Mouse (Mus musculus) intestine, embryonic 14.5 days (tissue): Measurements from ENCODE around the gene Gm42669. TPM values are rescaled to one million over a fixed set of nuclear protein-coding genes. Genes with fewer than 3 reads are reported as not detected.

Source experiments
- ATAC-seq: fragments of 200-750 bp; cut with Nextera tagmentation; replicated peaks from 2 replicates; pipeline ENCODE4 v1.8.0; 2017; ENCODE audit warnings: low read depth, moderate number of reproducible peaks, moderate TSS enrichment, moderate library complexity; ENCODE audit not compliant: low FRiP score, low TSS enrichment
- DNase-seq: peaks from one replicate; pipeline ENCODE4 v3.0.0-alpha.2; 2018; ENCODE audit warnings: low spot score
- H3K27ac ChIP-seq: fragments of 300-500 bp; sonication (generic); 2 replicates; pipeline ENCODE4 v1.5.1; 2014; ENCODE audit warnings: low read depth, mild to moderate bottlenecking, control low read depth
- H3K27me3 ChIP-seq: fragments of 300-500 bp; sonication (generic); replicated peaks from 2 replicates; pipeline ENCODE4 v1.6.1; 2014; ENCODE audit warnings: low read length, control low read depth; ENCODE audit not compliant: control insufficient read depth, insufficient read depth
- H3K36me3 ChIP-seq: fragments of 300-500 bp; sonication (generic); 2 replicates; pipeline ENCODE4 v1.6.1; 2014; ENCODE audit warnings: low read length, control low read depth; ENCODE audit not compliant: control insufficient read depth, insufficient read depth
- H3K4me1 ChIP-seq: fragments of 300-500 bp; sonication (generic); replicated peaks from 2 replicates; pipeline ENCODE4 v1.6.1; 2014; ENCODE audit warnings: low read length, control low read depth, mixed read lengths; ENCODE audit not compliant: control insufficient read depth, insufficient read depth
- H3K4me2 ChIP-seq: fragments of 300-500 bp; sonication (generic); 2 replicates; pipeline ENCODE4 v1.6.1; 2014; ENCODE audit warnings: low read length
- H3K4me3 ChIP-seq: fragments of 300-500 bp; sonication (generic); 2 replicates; pipeline ENCODE4 v1.5.1; 2014; ENCODE audit warnings: low read depth, low read length, control low read depth, mixed read lengths
- H3K9ac ChIP-seq: fragments of 300-500 bp; sonication (generic); 2 replicates; pipeline ENCODE4 v1.6.1; 2014; ENCODE audit warnings: mild to moderate bottlenecking, low read length
- H3K9me3 ChIP-seq: fragments of 300-500 bp; sonication (generic); 2 replicates; pipeline ENCODE4 v1.6.1; 2016; ENCODE audit warnings: low read length, control low read depth; ENCODE audit not compliant: control insufficient read depth
- WGBS: fragments of 180-500 bp; shearing (Covaris S2); extraction: QIAGEN DNeasy Blood & Tissue Kit; methylation state at CpG from one replicate; pipeline ENCODE4 v1.1.7; 2014; 5-methylcytosine and 5-hydroxymethylcytosine counted together
- polyA plus RNA-seq: library from polyadenylated mRNA; unstranded; fragments of >200 nt; fragmentation: Nextera tagmentation; extraction: Ambion mirVana; gene quantifications from 2 replicates; pipeline ENCODE4 v1.2.1, GENCODE M21; 2014

Gene Gm42669
- polyA plus RNA-seq, 1 experiment from 2014 or later: 0.69 TPM

DNA sequence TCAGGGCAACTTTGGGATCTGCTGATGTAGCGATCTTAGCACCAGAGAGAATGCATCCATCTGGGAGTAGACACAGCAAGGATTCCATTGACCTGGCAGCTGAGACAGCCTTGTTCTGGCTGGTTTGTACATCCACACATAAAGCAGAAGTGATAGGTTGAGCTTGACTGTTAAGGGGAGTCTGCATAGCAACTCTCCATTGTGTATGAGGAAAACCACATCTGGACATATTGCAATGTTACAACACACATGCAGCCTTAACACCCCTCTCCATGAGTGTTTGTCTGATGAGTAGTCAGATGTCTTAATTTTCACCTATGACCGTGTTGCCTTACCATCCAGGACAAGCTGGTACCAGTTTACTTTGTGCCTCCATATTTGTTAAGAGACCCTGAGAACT is 14.9 kb upstream of the Gm42669 start:
- no peak overlapping the region for H3K4me3 ChIP-seq
- no peak overlapping the region for H3K4me2 ChIP-seq
- DNase-seq (no peak), ATAC-seq (no peak)
- no peak overlapping the region for H3K27ac ChIP-seq
- 0 out of 2 replicates have a peak, but pooled peaks cover 5% of the 10 kb centered on the region for H3K36me3 ChIP-seq
- 91% methylated on average over 2 of the region's 2 CpGs for WGBS
- no peaks in the 10 kb centered on the region for H3K9me3 ChIP-seq
- no peaks in the 10 kb centered on the region for H3K27me3 ChIP-seq
- 0 out of 2 replicates have a peak, but pooled peaks cover 4% of the 10 kb centered on the region for H3K4me1 ChIP-seq
- no peak overlapping the region for H3K9ac ChIP-seq

DNA sequence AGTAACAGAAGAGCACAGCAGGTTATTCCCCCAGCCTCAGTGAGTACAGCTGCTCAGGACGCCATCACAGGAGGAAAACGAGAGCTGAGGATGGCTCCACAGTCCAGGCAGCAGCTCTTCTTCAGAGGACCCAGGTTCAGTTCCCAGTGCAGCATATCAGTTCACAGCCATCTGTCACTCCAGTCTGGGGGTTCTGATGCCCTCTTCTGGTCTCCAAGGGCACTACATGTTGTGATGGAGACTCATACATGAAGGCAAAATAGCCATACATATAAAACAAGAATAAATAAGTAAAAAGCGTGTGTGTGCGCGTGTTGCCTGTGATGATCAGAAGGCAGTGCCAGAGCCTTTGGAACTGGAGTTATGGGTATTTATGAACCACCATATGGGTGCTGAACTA is 12.7 kb upstream of the Gm42669 start:
- H3K9me3 ChIP-seq: no peaks in the 10 kb centered on the region
- no peak for ATAC-seq
- H3K4me2 ChIP-seq: no peak overlapping the region
- H3K4me3 ChIP-seq: no peak overlapping the region
- no peak overlapping the region for H3K9ac ChIP-seq
- 98% methylated on average over 5 of the region's 5 CpGs for WGBS
- H3K4me1 ChIP-seq: no peaks in the 10 kb centered on the region
- H3K36me3 ChIP-seq: 0 out of 2 replicates have a peak, but pooled peaks cover 5% of the 10 kb centered on the region
- no peaks in the 10 kb centered on the region for H3K27me3 ChIP-seq
- H3K27ac ChIP-seq: no peak overlapping the region
- no peak for DNase-seq

DNA sequence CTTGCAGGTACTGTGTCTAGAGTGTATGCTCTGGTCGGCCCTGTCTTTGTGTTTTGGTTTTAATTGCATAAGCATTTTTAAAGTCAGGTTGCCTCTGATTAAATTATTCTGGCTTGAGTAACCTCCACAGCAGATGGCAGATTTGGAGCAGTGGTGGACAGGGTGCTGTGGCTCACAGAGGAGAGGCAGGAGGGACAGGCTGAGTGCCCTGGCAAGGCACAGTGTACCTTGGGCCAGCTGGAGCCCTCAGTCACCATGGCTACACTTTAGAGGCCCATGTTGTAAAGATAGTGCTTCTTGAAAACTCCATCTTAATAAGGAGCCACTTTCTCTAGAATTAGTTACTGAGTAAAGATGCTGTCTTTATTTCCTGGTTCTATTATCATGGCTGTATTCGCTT is 11.4 kb upstream of the Gm42669 start:
- Histone ChIP-seq H3K9ac (no peak overlapping the region), H3K27me3 (no peaks in the 10 kb centered on the region), H3K27ac (no peak overlapping the region), H3K36me3 (0 out of 2 replicates have a peak, but pooled peaks cover 5% of the 10 kb centered on the region), H3K4me1 (no peaks in the 10 kb centered on the region), H3K4me2 (no peak overlapping the region), H3K9me3 (no peaks in the 10 kb centered on the region), H3K4me3 (no peak overlapping the region)
- DNase-seq (no peak), ATAC-seq (no peak)
- WGBS: 92% methylated on average over 2 of the region's 2 CpGs

DNA sequence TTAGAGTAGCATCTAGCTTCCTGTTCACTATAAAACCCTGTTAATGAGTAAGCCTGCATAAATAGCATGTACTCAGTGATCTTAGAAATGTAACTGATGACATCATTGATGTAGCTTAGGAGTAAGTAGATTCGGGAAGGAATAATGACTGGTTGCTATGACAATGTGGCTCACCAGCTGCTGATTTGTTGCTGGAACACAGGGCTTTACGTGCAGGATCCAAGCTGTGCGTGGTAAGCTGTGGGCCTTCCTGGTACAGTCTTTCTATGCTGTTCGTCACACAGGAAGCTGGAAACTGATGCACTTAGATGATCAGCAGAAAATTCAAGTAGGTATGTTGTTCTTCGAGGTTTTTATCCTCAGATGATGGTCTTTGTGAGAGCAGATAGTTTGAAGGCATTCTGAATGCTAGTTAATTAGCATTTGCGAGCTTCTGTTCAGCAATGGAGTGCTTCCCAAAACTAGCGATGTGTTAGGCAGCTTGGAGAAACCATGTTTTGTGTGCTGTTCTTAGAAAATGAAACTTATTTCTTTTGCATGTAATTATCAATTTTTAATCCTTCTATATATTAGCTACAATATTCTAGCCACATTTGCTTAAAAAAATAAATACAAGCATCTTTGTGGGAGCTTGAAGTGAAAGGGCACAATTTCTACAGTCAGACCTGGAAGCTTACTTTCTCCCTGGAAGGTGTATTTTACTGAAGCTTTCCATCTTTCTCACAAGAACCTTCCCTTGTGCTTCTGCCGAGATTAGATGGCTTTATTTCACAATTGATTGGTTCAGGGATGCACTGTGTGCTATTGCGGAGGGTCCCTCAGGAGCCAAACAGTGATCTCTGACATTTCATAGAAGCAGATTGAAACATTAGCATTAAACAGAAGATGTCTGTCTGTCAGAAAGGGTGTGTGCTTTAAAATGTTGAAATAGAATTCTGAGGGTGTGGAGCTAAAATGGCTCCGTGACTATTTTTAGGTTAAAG is 9.6 kb upstream of the Gm42669 start:
- 71% methylated on average over 10 of the region's 10 CpGs for WGBS
- H3K36me3 ChIP-seq: no peaks in the 10 kb centered on the region
- H3K27ac ChIP-seq: no peak overlapping the region
- H3K27me3 ChIP-seq: no peaks in the 10 kb centered on the region
- H3K4me1 ChIP-seq: no peaks in the 10 kb centered on the region
- no peaks in the 10 kb centered on the region for H3K9me3 ChIP-seq
- H3K4me2 ChIP-seq: no peak overlapping the region
- no peak overlapping the region for H3K9ac ChIP-seq
- H3K4me3 ChIP-seq: no peak overlapping the region
- peak; percentile 62; the same call in 1 of the 2 replicates for ATAC-seq
- no peak for DNase-seq

DNA sequence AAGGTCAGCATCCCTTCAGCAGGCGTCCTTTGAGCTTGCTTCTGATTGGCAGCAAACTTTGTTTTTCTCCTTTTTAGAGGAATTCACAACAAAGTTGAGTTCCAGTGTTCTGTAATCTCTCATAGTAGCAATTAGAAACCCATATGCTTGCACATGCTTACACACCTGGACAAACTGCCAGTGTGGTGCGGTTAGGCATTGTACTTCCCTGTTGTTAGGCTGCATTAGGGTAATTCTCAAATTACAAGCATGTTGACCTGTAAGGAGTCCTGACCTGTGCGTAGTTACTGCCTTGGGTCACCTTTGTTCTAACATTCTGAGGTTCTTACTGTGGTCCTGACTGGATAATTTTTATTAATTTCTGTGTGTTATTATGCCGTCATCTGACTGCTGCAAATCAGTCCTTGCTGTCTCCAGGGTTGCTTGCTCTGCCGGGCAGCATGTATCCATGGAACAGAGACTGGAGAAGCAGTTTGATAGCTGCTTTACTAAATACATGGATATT is 8.6 kb upstream of the Gm42669 start:
- WGBS: 69% methylated on average over 5 of the region's 5 CpGs

DNA sequence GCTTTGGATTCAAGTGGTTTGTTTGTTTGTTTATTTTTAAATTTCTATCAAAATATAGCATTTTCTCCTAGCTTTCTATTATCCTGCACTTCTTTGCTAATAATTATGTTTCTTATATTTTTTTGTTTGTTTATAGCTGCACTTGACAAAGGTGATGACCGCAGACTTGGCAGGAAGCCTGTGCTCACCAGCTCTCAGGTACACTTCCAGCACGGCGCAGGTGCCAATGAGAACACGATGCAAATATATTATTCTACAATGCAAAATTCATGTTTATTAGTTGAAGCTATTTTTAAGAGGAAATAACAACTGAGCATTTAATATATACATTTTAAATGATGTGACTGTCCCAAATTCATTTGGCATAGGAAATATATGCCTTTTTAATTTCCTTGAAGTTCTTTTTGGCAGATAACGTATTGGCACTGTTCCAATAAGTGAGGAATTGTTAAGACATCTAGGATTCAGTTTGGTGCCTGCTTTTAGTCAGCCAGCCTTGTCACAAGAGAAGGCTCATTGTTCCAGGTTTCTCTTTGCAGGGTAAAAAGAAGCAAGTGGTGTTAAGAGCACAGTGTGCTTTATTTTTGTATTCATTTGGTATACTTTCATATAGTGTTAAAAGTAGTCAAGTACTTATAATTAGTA is 7.4 kb upstream of the Gm42669 start:
- no peaks in the 10 kb centered on the region for H3K4me1 ChIP-seq
- ATAC-seq (no peak), DNase-seq (no peak)
- H3K4me2 ChIP-seq: no peak overlapping the region
- H3K27me3 ChIP-seq: no peaks in the 10 kb centered on the region
- no peaks in the 10 kb centered on the region for H3K36me3 ChIP-seq
- WGBS: 90% methylated on average over 5 of the region's 5 CpGs
- no peaks in the 10 kb centered on the region for H3K9me3 ChIP-seq
- H3K9ac ChIP-seq: no peak overlapping the region
- no peak overlapping the region for H3K27ac ChIP-seq
- H3K4me3 ChIP-seq: no peak overlapping the region

More for the DNA sequence above, 8.6 kb upstream of the Gm42669 start:
- no peaks in the 10 kb centered on the region for H3K4me1 ChIP-seq
- no peak overlapping the region for H3K9ac ChIP-seq
- no peak overlapping the region for H3K4me2 ChIP-seq
- H3K27ac ChIP-seq: no peak overlapping the region
- DNase-seq (no peak), ATAC-seq (no peak)
- H3K27me3 ChIP-seq: no peaks in the 10 kb centered on the region
- 0 out of 2 replicates have a peak overlapping the region, but pooled peaks have one; percentile 1 for H3K4me3 ChIP-seq
- H3K9me3 ChIP-seq: no peaks in the 10 kb centered on the region
- no peaks in the 10 kb centered on the region for H3K36me3 ChIP-seq

DNA sequence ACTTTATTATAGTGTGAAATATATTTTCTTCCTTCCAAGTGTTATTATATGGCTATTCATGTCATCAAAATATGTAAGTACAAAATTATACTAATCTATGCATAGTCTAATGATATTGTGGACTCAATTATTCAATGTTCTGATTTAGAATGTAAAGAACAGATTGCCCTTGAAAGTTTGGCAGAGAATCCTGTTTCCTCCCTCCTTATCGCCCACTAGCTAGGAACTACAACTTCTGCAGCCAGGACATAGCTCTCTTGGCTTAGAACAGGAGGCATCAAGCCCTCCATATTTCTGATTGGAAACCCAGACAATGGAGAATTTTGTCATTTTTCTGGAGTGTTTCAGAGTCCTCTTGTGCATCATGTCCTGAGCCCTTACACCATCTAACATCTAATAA is 6.7 kb upstream of the Gm42669 start:
- Histone ChIP-seq H3K27me3 (no peaks in the 10 kb centered on the region), H3K4me1 (no peaks in the 10 kb centered on the region), H3K9ac (no peak overlapping the region), H3K36me3 (no peaks in the 10 kb centered on the region; the same call in 1 of the 2 replicates), H3K27ac (no peak overlapping the region), H3K9me3 (no peaks in the 10 kb centered on the region), H3K4me2 (no peak overlapping the region), H3K4me3 (no peak overlapping the region)
- ATAC-seq (no peak), DNase-seq (no peak)
- WGBS: 75% methylated on average over 1 of the region's 1 CpGs

DNA sequence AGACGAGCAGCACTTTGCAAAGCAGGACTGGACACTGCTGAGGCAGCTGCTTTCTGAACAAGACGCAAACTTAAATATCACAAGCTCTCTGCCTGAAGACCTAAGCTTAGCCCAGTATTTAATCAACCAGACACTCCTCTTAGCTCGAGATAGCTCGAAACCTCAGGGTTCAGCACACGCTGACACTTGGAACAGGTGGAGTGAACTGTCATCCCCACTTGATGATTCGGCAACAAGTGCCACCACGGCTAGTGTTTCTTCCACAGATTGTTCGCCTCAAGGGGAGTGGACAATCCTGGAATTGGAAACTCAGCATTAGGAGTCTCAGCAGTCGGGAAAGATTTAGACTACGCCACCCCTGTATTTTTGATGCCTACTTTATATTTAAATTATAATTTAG is 3.1 kb downstream of the Gm42669 start:
- H3K9me3 ChIP-seq: no peaks in the 10 kb centered on the region
- no peaks in the 10 kb centered on the region for H3K4me1 ChIP-seq
- peaks cover 4% of the 10 kb centered on the region; the same call in 1 of the 2 replicates for H3K36me3 ChIP-seq
- DNase-seq (no peak), ATAC-seq (no peak)
- H3K27me3 ChIP-seq: no peaks in the 10 kb centered on the region
- WGBS: 84% methylated on average over 10 of the region's 10 CpGs
- H3K9ac ChIP-seq: no peak overlapping the region
- H3K27ac ChIP-seq: no peak overlapping the region
- no peak overlapping the region for H3K4me3 ChIP-seq
- no peak overlapping the region for H3K4me2 ChIP-seq
